Mouse (Mus musculus) embryonic facial prominence, embryonic 10.5 days (tissue): Measurements from ENCODE around the gene Emc10. TPM values are rescaled to one million over a fixed set of nuclear protein-coding genes. Genes with fewer than 3 reads are reported as not detected.

Experiments
- DNase-seq: peaks from one replicate; pipeline ENCODE4 v3.0.0-alpha.2; 2017; ENCODE audit warnings: low spot score
- H3K27ac ChIP-seq: fragments of 300-500 bp; sonication (generic); replicated peaks from 2 replicates; pipeline ENCODE4 v1.5.1; 2016; ENCODE audit warnings: mild to moderate bottlenecking
- H3K27me3 ChIP-seq: fragments of 300-500 bp; sonication (generic); replicated peaks from 2 replicates; pipeline ENCODE4 v1.6.1; 2016; ENCODE audit warnings: low read depth, mild to moderate bottlenecking; ENCODE audit not compliant: poor library complexity, severe bottlenecking
- H3K36me3 ChIP-seq: fragments of 300-500 bp; sonication (generic); replicated peaks from 2 replicates; pipeline ENCODE4 v1.6.1; 2016; ENCODE audit warnings: mild to moderate bottlenecking, moderate library complexity
- H3K4me1 ChIP-seq: fragments of 300-500 bp; sonication (generic); 2 replicates; pipeline ENCODE4 v1.6.1; 2016
- H3K4me3 ChIP-seq: fragments of 300-500 bp; sonication (generic); 2 replicates; pipeline ENCODE4 v1.5.1; 2016; ENCODE audit warnings: mild to moderate bottlenecking, moderate library complexity
- H3K9me3 ChIP-seq: fragments of 300-500 bp; sonication (generic); 2 replicates; pipeline ENCODE4 v1.6.1; 2016; ENCODE audit warnings: mild to moderate bottlenecking
- WGBS: fragments of 180-500 bp; shearing (Covaris S2); methylation state at CpG from one replicate; pipeline ENCODE4 v1.1.7; 2016; 5-methylcytosine and 5-hydroxymethylcytosine counted together
- polyA plus RNA-seq: library from polyadenylated mRNA; unstranded; fragments of >200 nt; fragmentation: Nextera tagmentation; extraction: Ambion mirVana; gene quantifications from 2 replicates; pipeline ENCODE4 v1.2.1, GENCODE M21; 2016

The Emc10 gene
- polyA plus RNA-seq, 1 experiment from 2014 or later = 82.7 TPM

GRCm38 (mm10) chr7:44520990-44521389 is 24.7 kb upstream of the Emc10 start:
- Histone ChIP-seq H3K36me3 (no peaks in the 10 kb centered on the region), H3K4me3 (no peak overlapping the region), H3K27ac (no peak overlapping the region), H3K9me3 (no peaks in the 10 kb centered on the region), H3K27me3 (peaks cover 60% of the 10 kb centered on the region), H3K4me1 (peaks cover 18% of the 10 kb centered on the region)
- WGBS = 64% methylated on average over 3 of the region's 3 CpGs
- DNase-seq = no peak

GRCm38 (mm10) chr7:44519240-44519913 is 23.0 kb upstream of the Emc10 start:
- Histone ChIP-seq H3K27me3 (peaks cover 47% of the 10 kb centered on the region), H3K9me3 (no peaks in the 10 kb centered on the region), H3K36me3 (no peaks in the 10 kb centered on the region), H3K4me3 (no peak overlapping the region), H3K4me1 (peaks cover 5% of the 10 kb centered on the region), H3K27ac (no peak overlapping the region)
- WGBS = 72% methylated on average over 9 of the region's 9 CpGs
- no peak for DNase-seq

- DNase-seq = no peak
- peaks cover 7% of the 10 kb centered on the region; the same call in 1 of the 2 replicates for H3K9me3 ChIP-seq
- peaks cover 30% of the 10 kb centered on the region; the same call in 1 of the 2 replicates for H3K27me3 ChIP-seq
- no peaks in the 10 kb centered on the region for H3K36me3 ChIP-seq
- H3K4me3 ChIP-seq = no peak overlapping the region
- peaks cover 4% of the 10 kb centered on the region; the same call in 1 of the 2 replicates for H3K4me1 ChIP-seq
- H3K27ac ChIP-seq = no peak overlapping the region
These were observed 11.2 kb upstream of the Emc10 start for GRCm38 (mm10) chr7:44507491-44507890.

- Histone ChIP-seq H3K27me3 (peaks cover 12% of the 10 kb centered on the region), H3K4me3 (no peak overlapping the region), H3K9me3 (0 out of 2 replicates have a peak, but pooled peaks cover 4% of the 10 kb centered on the region), H3K4me1 (peaks cover 15% of the 10 kb centered on the region), H3K36me3 (no peaks in the 10 kb centered on the region), H3K27ac (no peak overlapping the region)
- WGBS = 39% methylated on average over 5 of the region's 5 CpGs
- peak; percentile 79 for DNase-seq
These were observed 5.3 kb upstream of the Emc10 start for GRCm38 (mm10) chr7:44501563-44502115.

- peaks cover 12% of the 10 kb centered on the region for H3K27me3 ChIP-seq
- H3K4me1 ChIP-seq = peaks cover 23% of the 10 kb centered on the region
- H3K36me3 ChIP-seq = no peaks in the 10 kb centered on the region
- 63% methylated on average over 20 of the region's 20 CpGs for WGBS
- H3K27ac ChIP-seq = no peak overlapping the region
- DNase-seq = no peak
- no peak overlapping the region for H3K4me3 ChIP-seq
- H3K9me3 ChIP-seq = 0 out of 2 replicates have a peak, but pooled peaks cover 4% of the 10 kb centered on the region
These were observed 3.7 kb upstream of the Emc10 start for GRCm38 (mm10) chr7:44500046-44500445.

- 69% methylated on average over 1 of the region's 1 CpGs for WGBS
- peaks cover 28% of the 10 kb centered on the region for H3K4me1 ChIP-seq
- H3K27ac ChIP-seq = no peak overlapping the region
- H3K36me3 ChIP-seq = peaks cover 9% of the 10 kb centered on the region
- no peak overlapping the region for H3K4me3 ChIP-seq
- peaks cover 12% of the 10 kb centered on the region for H3K27me3 ChIP-seq
- DNase-seq = no peak
- no peaks in the 10 kb centered on the region for H3K9me3 ChIP-seq
These were observed 2.6 kb upstream of the Emc10 start for GRCm38 (mm10) chr7:44498922-44499321.

- Histone ChIP-seq H3K27ac (peak overlapping the region; percentile 98), H3K4me1 (peaks cover 24% of the 10 kb centered on the region), H3K36me3 (peaks cover 23% of the 10 kb centered on the region), H3K27me3 (peaks cover 12% of the 10 kb centered on the region), H3K4me3 (peak overlapping the region; percentile 86), H3K9me3 (no peaks in the 10 kb centered on the region)
- 79% methylated on average over 10 of the region's 10 CpGs for WGBS
- no peak for DNase-seq
These were observed 1.2 kb upstream of the Emc10 start for GRCm38 (mm10) chr7:44497361-44498055.

GRCm38 (mm10) chr7:44496771-44497109 is 411 bp upstream of the Emc10 start:
- WGBS = under 1% methylated on average over 26 of the region's 26 CpGs
- DNase-seq = no peak
- Histone ChIP-seq H3K4me1 (peaks cover 24% of the 10 kb centered on the region), H3K27me3 (peaks cover 12% of the 10 kb centered on the region), H3K9me3 (no peaks in the 10 kb centered on the region), H3K4me3 (peak overlapping the region; percentile 86), H3K36me3 (peaks cover 31% of the 10 kb centered on the region), H3K27ac (peak overlapping the region; percentile 98)

- 89% methylated on average over 7 of the region's 7 CpGs for WGBS
- no peak for DNase-seq
- peak overlapping the region; percentile 98; the same call in 1 of the 2 replicates for H3K27ac ChIP-seq
- peaks cover 47% of the 10 kb centered on the region for H3K36me3 ChIP-seq
- H3K4me1 ChIP-seq = peaks cover 22% of the 10 kb centered on the region
- H3K9me3 ChIP-seq = no peaks in the 10 kb centered on the region
- peaks cover 5% of the 10 kb centered on the region; the same call in 1 of the 2 replicates for H3K27me3 ChIP-seq
- H3K4me3 ChIP-seq = peak overlapping the region; percentile 86
These were observed 1.2 kb downstream of the Emc10 start for GRCm38 (mm10) chr7:44495086-44495485.

- Histone ChIP-seq H3K4me3 (peak overlapping the region; percentile 86), H3K4me1 (peaks cover 22% of the 10 kb centered on the region), H3K9me3 (no peaks in the 10 kb centered on the region), H3K27me3 (0 out of 2 replicates have a peak, but pooled peaks cover 1% of the 10 kb centered on the region), H3K27ac (no peak overlapping the region), H3K36me3 (peaks cover 51% of the 10 kb centered on the region)
- no peak for DNase-seq
- 92% methylated on average over 12 of the region's 12 CpGs for WGBS
These were observed 1.6 kb downstream of the Emc10 start for GRCm38 (mm10) chr7:44494681-44495080.

GRCm38 (mm10) chr7:44492166-44492826 is 4.0 kb downstream of the Emc10 start:
- Histone ChIP-seq H3K27me3 (no peaks in the 10 kb centered on the region), H3K4me1 (peaks cover 19% of the 10 kb centered on the region), H3K27ac (no peak overlapping the region), H3K9me3 (no peaks in the 10 kb centered on the region), H3K36me3 (peaks cover 71% of the 10 kb centered on the region), H3K4me3 (no peak overlapping the region)
- 95% methylated on average over 21 of the region's 21 CpGs for WGBS
- DNase-seq = no peak

GRCm38 (mm10) chr7:44491391-44491790 is 4.9 kb downstream of the Emc10 start:
- no peak overlapping the region for H3K27ac ChIP-seq
- no peak for DNase-seq
- H3K4me1 ChIP-seq = peaks cover 21% of the 10 kb centered on the region
- no peak overlapping the region for H3K4me3 ChIP-seq
- 95% methylated on average over 5 of the region's 5 CpGs for WGBS
- no peaks in the 10 kb centered on the region for H3K9me3 ChIP-seq
- H3K36me3 ChIP-seq = peaks cover 71% of the 10 kb centered on the region
- H3K27me3 ChIP-seq = no peaks in the 10 kb centered on the region
